Mouse (Mus musculus) embryonic facial prominence, embryonic 14.5 days (tissue): ENCODE data around the gene Mien1. TPM values are rescaled to one million over a fixed set of nuclear protein-coding genes. Genes with fewer than 3 reads are reported as not detected.

Experiments used
- ATAC-seq: fragments of 200-750 bp; cut with Nextera tagmentation; 2 replicates; pipeline ENCODE4 v1.8.0; 2017; ENCODE audit warnings: low read depth, moderate number of reproducible peaks, moderate TSS enrichment
- DNase-seq: peaks from one replicate; pipeline ENCODE4 v3.0.0-alpha.2; 2015; ENCODE audit warnings: low spot score
- H3K27ac ChIP-seq: fragments of 300-500 bp; sonication (generic); replicated peaks from 2 replicates; pipeline ENCODE4 v1.5.1; 2014; ENCODE audit warnings: low read depth, mild to moderate bottlenecking, low read length, moderate library complexity
- H3K27me3 ChIP-seq: fragments of 300-500 bp; sonication (generic); replicated peaks from 2 replicates; pipeline ENCODE4 v1.6.1; 2014; ENCODE audit warnings: low read length; ENCODE audit not compliant: control insufficient read depth, insufficient read depth
- H3K36me3 ChIP-seq: fragments of 300-500 bp; sonication (generic); 2 replicates; pipeline ENCODE4 v1.6.1; 2014; ENCODE audit warnings: low read length, mixed read lengths; ENCODE audit not compliant: control insufficient read depth, insufficient read depth
- H3K4me1 ChIP-seq: fragments of 300-500 bp; sonication (generic); 2 replicates; pipeline ENCODE4 v1.6.1; 2014; ENCODE audit warnings: antibody characterized with exemption, low read length; ENCODE audit not compliant: control insufficient read depth, insufficient read depth
- H3K4me2 ChIP-seq: fragments of 300-500 bp; sonication (generic); 2 replicates; pipeline ENCODE4 v1.6.1; 2014; ENCODE audit warnings: low read depth, mild to moderate bottlenecking, low read length, moderate library complexity, mixed read lengths
- H3K4me3 ChIP-seq: fragments of 300-500 bp; sonication (generic); 2 replicates; pipeline ENCODE4 v1.5.1; 2014; ENCODE audit warnings: low read depth, mild to moderate bottlenecking, low read length
- H3K9ac ChIP-seq: fragments of 300-500 bp; sonication (generic); 2 replicates; pipeline ENCODE4 v1.6.1; 2014; ENCODE audit warnings: low read depth, mild to moderate bottlenecking, low read length, moderate library complexity, mixed read lengths
- H3K9me3 ChIP-seq: fragments of 300-500 bp; sonication (generic); 2 replicates; pipeline ENCODE4 v1.6.1; 2016; ENCODE audit warnings: low read length; ENCODE audit not compliant: control insufficient read depth
- WGBS: fragments of 180-500 bp; shearing (Covaris S2); extraction: QIAGEN DNeasy Blood & Tissue Kit; methylation state at CpG from one replicate; pipeline ENCODE4 v1.1.7; 2014; 5-methylcytosine and 5-hydroxymethylcytosine counted together
- polyA plus RNA-seq: library from polyadenylated mRNA; unstranded; fragments of >200 nt; fragmentation: Nextera tagmentation; extraction: Ambion mirVana; gene quantifications from 2 replicates; pipeline ENCODE4 v1.2.1, GENCODE M21; 2014

Mien1 gene
- polyA plus RNA-seq, 1 experiment from 2014 or later, result 102 TPM

DNA sequence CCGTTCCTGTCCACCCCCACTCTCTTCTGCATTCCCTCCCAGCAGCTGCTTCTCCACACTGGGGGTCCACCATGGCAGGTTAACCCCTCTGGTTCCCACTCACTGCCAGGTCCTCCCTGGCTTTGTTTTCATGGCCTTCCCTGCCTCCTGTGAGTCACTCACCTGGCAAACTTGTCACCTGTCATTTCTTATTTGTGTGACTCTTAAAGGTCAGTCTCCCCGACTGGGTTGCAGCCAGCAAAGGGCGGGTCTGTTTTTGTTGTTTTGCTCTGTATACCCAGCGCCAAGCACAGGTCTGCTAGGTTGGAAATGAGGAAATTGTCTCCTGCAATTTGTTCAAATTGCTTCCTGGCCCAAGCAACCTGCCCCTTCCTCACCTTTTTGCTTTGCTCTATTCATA lies 6.9 kb upstream of the Mien1 start:
- ATAC-seq (no peak), DNase-seq (no peak)
- Histone ChIP-seq H3K27ac (no peak overlapping the region), H3K4me3 (no peak overlapping the region), H3K9me3 (no peaks in the 10 kb centered on the region), H3K27me3 (peaks cover 28% of the 10 kb centered on the region), H3K4me1 (no peaks in the 10 kb centered on the region), H3K36me3 (no peaks in the 10 kb centered on the region), H3K9ac (no peak overlapping the region), H3K4me2 (no peak overlapping the region)
- 37% methylated on average over 4 of the region's 4 CpGs for WGBS

DNA sequence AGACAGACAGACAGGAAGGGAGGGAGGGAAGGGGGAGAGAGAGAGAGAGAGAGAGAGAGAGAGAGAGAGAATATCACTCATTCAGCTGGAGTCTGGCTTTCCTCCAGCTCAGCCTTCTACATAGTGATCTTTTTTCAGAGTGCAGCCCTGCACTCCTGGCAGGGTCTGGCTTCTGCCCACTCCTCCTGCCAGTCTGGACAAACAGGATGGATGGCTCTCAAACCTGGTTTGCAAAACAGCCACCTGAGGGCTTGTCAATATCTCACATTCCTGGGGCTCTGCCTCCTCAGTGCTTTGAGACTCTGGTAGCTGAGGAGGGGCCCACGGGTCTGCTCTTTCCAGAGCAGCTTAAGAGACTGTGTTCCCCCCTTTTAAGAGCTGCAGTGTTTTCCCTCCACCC lies 6.4 kb upstream of the Mien1 start:
- H3K4me1 ChIP-seq, result no peaks in the 10 kb centered on the region
- ATAC-seq (no peak), DNase-seq (peak; percentile 55)
- H3K36me3 ChIP-seq, result no peaks in the 10 kb centered on the region
- 14% methylated on average over 1 of the region's 1 CpGs for WGBS
- H3K27me3 ChIP-seq, result peaks cover 28% of the 10 kb centered on the region
- H3K9ac ChIP-seq, result no peak overlapping the region
- H3K4me3 ChIP-seq, result no peak overlapping the region
- no peaks in the 10 kb centered on the region for H3K9me3 ChIP-seq
- H3K4me2 ChIP-seq, result no peak overlapping the region
- H3K27ac ChIP-seq, result no peak overlapping the region

DNA sequence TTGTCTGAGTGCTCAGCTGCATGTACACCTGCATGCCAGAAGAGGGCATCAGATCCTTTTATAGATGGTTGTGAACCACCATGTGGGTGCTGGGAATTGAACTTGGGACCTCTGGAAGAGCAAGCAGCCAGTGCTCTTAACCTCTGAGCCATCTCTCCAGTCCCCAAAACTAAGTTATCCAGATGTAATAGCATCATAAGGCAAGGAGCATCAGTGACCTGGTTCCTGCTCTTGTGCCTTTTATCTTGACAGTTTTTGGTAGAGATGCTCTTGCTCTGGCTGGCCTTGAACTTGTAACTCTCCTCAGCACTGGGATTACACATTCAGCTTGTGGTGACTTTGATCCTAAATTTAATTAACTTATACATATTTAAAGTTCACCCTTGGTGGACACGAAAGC lies 4.9 kb upstream of the Mien1 start:
- no peaks in the 10 kb centered on the region for H3K4me1 ChIP-seq
- no peak for DNase-seq

DNA sequence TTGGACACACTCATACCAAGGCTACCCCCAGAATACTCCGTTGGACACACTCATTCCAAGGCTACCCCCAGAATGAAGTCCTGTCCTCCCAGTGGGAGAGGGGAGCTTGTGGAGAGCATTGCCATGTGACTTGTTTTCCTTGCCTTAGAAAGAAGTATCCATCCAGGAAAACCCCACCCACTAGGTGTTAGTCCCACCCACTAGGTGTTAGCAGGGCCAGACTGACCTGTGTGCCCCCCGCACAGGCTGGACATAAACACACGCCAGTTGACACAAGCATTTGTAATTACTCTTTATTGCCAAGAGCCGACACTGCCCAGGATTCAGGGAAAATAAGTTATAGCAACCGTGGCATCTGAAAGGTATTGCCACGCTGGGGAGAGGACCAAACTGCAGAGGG lies 1.4 kb downstream of the Mien1 start:
- WGBS, result 88% methylated on average over 6 of the region's 6 CpGs
- no peak overlapping the region for H3K9ac ChIP-seq

More for the DNA sequence above, 4.9 kb upstream of the Mien1 start:
- Histone ChIP-seq H3K9ac (no peak overlapping the region), H3K9me3 (no peaks in the 10 kb centered on the region), H3K36me3 (no peaks in the 10 kb centered on the region), H3K27ac (no peak overlapping the region), H3K4me3 (no peak overlapping the region), H3K4me2 (no peak overlapping the region), H3K27me3 (peaks cover 22% of the 10 kb centered on the region)
- WGBS, result 96% methylated on average over 1 of the region's 1 CpGs
- no peak for ATAC-seq

DNA sequence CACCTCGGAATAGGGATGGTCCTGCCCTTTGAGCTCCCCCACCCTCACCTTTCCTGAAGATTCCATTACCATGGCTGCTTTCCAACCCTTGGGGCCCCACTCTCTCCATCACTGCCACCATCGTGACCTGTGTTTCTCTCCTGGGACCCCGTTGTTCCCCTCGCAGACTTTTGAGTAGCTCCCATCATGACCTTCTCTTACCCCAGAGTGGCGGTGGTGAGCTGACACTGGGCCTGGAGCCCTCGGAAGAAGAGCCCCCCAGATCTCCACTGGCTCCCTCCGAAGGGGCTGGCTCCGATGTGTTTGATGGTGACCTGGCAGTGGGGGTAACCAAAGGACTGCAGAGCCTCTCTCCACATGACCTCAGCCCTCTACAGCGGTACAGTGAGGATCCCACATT lies 3.1 kb downstream of the Mien1 start:
- 92% methylated on average over 9 of the region's 9 CpGs for WGBS
- Histone ChIP-seq H3K4me3 (no peak overlapping the region), H3K36me3 (peaks cover 66% of the 10 kb centered on the region), H3K9me3 (no peaks in the 10 kb centered on the region), H3K27me3 (no peaks in the 10 kb centered on the region), H3K27ac (no peak overlapping the region), H3K9ac (no peak overlapping the region), H3K4me1 (no peaks in the 10 kb centered on the region), H3K4me2 (no peak overlapping the region)
- ATAC-seq (no peak), DNase-seq (no peak)

More for the DNA sequence above, 1.4 kb downstream of the Mien1 start:
- H3K9me3 ChIP-seq, result no peaks in the 10 kb centered on the region
- H3K36me3 ChIP-seq, result peaks cover 49% of the 10 kb centered on the region
- ATAC-seq, result no peak
- no peaks in the 10 kb centered on the region for H3K27me3 ChIP-seq
- H3K4me1 ChIP-seq, result no peaks in the 10 kb centered on the region
- no peak overlapping the region for H3K4me2 ChIP-seq
- no peak overlapping the region for H3K4me3 ChIP-seq
- H3K27ac ChIP-seq, result no peak overlapping the region
- DNase-seq, result no peak

DNA sequence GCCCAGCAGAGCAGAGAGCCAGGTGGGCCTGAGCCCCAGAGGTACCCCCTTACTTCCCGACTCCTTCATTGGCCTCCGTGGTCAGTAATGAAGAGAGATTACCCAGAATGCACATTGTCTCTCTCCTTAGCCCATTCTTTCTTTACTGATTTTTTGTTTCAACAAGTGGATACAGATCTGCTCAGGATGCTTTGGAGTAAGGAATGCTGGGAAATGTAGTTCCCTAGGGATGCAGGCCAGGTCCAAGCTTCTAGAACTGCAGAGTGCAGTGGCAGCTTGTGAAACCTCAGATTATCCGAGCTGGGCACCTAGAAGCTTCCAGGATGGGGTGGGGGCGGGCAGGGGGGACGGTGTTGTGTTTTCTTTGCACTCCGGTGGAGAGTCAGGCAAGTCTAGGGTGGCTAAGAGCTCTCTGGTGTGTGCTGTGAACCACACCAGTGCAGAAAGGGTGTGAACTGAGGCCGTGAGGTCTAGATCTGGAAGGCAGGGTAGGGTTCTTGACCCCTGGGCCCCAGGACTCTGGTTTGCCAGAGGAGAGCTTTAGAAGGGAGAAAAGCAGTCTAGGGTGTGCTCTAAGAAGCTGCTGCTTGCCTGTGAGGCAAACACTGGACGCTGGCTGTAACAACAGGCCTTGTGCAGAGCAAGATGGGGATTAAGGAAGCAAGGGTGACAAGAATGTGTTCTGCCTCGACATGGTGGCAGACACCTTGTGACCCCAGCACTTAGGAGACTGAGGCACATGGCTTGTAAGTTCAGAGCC lies 6.9 kb downstream of the Mien1 start:
- DNase-seq, result no peak
- Histone ChIP-seq H3K27me3 (no peaks in the 10 kb centered on the region), H3K4me2 (no peak overlapping the region), H3K9me3 (no peaks in the 10 kb centered on the region), H3K4me3 (no peak overlapping the region), H3K9ac (no peak overlapping the region), H3K36me3 (peaks cover 97% of the 10 kb centered on the region), H3K27ac (no peak overlapping the region), H3K4me1 (no peaks in the 10 kb centered on the region)
- WGBS, result 79% methylated on average over 9 of the region's 9 CpGs
- ATAC-seq, result no peak

DNA sequence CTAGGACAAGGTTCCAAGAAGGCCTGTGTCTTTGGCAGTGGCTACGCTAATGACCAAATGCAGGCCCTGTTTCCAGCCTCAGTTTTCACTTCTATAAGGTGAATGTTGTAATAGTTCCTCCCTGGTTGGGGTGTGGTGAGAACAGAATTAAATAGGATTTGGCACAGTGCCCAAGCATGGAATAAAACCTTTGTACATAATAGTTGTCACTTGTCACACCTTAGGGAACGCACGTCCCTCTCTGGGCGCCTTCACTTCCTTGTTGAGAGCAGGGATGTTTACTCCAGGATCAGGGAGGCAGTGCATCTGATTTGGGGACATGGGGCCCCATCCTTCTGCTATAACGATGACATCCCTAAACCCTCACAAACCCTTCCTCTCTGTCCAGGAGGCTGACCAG lies 10.4 kb downstream of the Mien1 start:
- Histone ChIP-seq H3K4me3 (no peak overlapping the region), H3K9ac (no peak overlapping the region), H3K27me3 (no peaks in the 10 kb centered on the region), H3K4me1 (no peaks in the 10 kb centered on the region), H3K36me3 (peaks cover 94% of the 10 kb centered on the region), H3K9me3 (no peaks in the 10 kb centered on the region), H3K27ac (no peak overlapping the region), H3K4me2 (no peak overlapping the region)
- WGBS, result 79% methylated on average over 5 of the region's 5 CpGs
- DNase-seq, result peak; percentile 75
- peak; percentile 39; the same call in 1 of the 2 replicates for ATAC-seq

DNA sequence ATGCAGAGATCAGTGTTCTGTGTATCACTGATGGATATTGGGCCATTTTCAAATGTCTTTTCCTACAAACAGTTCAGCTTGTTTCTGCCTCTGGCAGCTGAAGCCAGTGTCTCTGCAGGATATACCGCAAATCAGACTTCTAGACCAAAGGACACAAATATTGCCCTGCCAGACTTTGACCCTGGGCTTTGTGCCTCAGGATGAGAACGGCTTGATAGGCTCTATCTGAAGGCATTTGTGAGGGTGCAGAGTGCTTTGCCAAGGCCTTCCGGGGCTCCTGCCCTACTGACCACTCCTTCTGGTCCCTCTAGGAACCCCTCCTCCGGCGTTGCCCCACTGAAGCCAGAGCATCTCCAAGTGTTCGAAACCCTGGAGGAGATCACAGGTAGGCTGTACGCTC lies 12.2 kb downstream of the Mien1 start:
- H3K36me3 ChIP-seq, result peaks cover 96% of the 10 kb centered on the region
- DNase-seq, result no peak
- H3K27ac ChIP-seq, result no peak overlapping the region
- no peaks in the 10 kb centered on the region for H3K27me3 ChIP-seq
- ATAC-seq, result no peak
- no peak overlapping the region for H3K9ac ChIP-seq
- H3K4me2 ChIP-seq, result no peak overlapping the region
- H3K4me1 ChIP-seq, result no peaks in the 10 kb centered on the region
- 95% methylated on average over 7 of the region's 7 CpGs for WGBS
- no peak overlapping the region for H3K4me3 ChIP-seq
- H3K9me3 ChIP-seq, result no peaks in the 10 kb centered on the region

DNA sequence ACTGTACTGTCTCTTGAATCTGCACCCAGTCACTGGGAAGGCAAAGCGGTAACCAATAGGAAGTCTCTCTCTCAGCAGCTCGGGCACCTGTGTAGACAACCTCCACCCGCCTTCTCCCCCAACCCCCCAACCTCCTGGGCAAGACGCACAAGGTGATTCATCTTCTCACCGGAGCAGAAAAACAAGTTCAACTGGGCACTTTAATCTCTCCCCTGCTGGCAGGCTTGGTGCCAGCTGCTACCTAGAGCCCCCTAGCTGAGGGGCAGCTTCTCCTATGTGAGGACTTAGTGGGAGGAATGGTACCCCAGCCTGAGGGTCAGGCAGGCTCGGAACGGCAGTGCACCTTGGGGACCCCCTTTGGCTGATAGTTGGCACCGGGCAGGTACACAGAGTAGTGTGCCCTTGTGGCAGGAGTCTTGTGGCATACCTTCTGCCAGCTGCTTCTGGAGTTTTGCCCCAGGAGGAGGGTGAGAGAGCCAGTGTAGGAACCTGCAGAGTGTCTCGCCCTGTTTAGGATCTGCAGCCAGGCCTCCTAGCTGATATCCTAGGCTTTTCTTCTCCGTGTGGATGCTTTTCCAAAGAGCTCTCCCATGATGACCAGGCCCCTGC lies 19.7 kb downstream of the Mien1 start:
- H3K27ac ChIP-seq, result no peak overlapping the region; the same call in 1 of the 2 replicates
- peak; percentile 48; the same call in 1 of the 2 replicates for ATAC-seq
- WGBS, result 77% methylated on average over 10 of the region's 10 CpGs
- peak; percentile 78 for DNase-seq
- H3K4me2 ChIP-seq, result no peak overlapping the region
- no peaks in the 10 kb centered on the region for H3K9me3 ChIP-seq
- H3K27me3 ChIP-seq, result no peaks in the 10 kb centered on the region
- H3K4me3 ChIP-seq, result no peak overlapping the region
- H3K9ac ChIP-seq, result no peak overlapping the region
- H3K4me1 ChIP-seq, result peaks cover 4% of the 10 kb centered on the region
- peaks cover 53% of the 10 kb centered on the region for H3K36me3 ChIP-seq
